15 mouse cellular contexts compared by ENCODE assay signal in genomic region chr11:88617380-88617779, GRCm38 (mm10).
A peak's percentile ranks its signal among the peaks of the same experiment; 100 is the strongest.
DNase-seq lines count a peak whose midpoint lies in the region; ATAC-seq and TF ChIP-seq lines count a peak whose summit lies in the region.
"Had no signal": no experiment of that assay in that cellular context is flagged by ENCODE, and none has a peak within 500 bp of the region (broad histone marks: within the 10 kb centered on the region; RNA-seq: fewer than 3 reads in every experiment).

No protein-coding gene starts in this region.

- H3K4me3 ChIP-seq in gastrocnemius, adult 2 months = no peak overlapping the region
- no peak overlapping the region for H3K4me3 ChIP-seq in lung, embryonic 15.5 days
- no peak overlapping the region for H3K4me3 ChIP-seq in hindbrain, embryonic 14.5 days (replicated peaks; ENCODE audit: low read length)
- H3K4me3 ChIP-seq in stomach, embryonic 16.5 days (replicated peaks; ENCODE audit: low read length) = no peak overlapping the region
- H3K4me3 ChIP-seq: embryonic facial prominence, embryonic 12.5 days; limb, embryonic 12.5 days; megakaryocyte, embryonic 14.5 days had no signal

- peak overlapping the region; percentile 85 for H3K27ac ChIP-seq in gastrocnemius, adult 2 months
- 0 out of 2 replicates have a peak overlapping the region, but pooled peaks have one; percentile 56 for H3K27ac ChIP-seq in lung, embryonic 15.5 days
- peak overlapping the region; percentile 52 for H3K27ac ChIP-seq in hindbrain, embryonic 14.5 days
- H3K27ac ChIP-seq in stomach, embryonic 16.5 days (ENCODE audit: low read length) = peak overlapping the region; percentile 72
- H3K27ac ChIP-seq: embryonic facial prominence, embryonic 12.5 days; limb, embryonic 12.5 days had no signal

- H3K4me2 ChIP-seq in lung, embryonic 15.5 days = no peak overlapping the region
- H3K4me2 ChIP-seq in hindbrain, embryonic 14.5 days (replicated peaks) = no peak overlapping the region; the same call in 1 of the 2 replicates
- peak overlapping the region; percentile 35; the same call in 1 of the 2 replicates for H3K4me2 ChIP-seq in stomach, embryonic 16.5 days (ENCODE audit: low read depth, low read length)
- H3K4me2 ChIP-seq: embryonic facial prominence, embryonic 12.5 days; limb, embryonic 12.5 days had no signal

- peaks cover 85% of the 10 kb centered on the region for H3K4me1 ChIP-seq in lung, embryonic 15.5 days
- H3K4me1 ChIP-seq in hindbrain, embryonic 14.5 days (replicated peaks; ENCODE audit: control insufficient read depth, insufficient read depth, low read length) = peaks cover 49% of the 10 kb centered on the region
- peaks cover 57% of the 10 kb centered on the region for H3K4me1 ChIP-seq in stomach, embryonic 16.5 days (ENCODE audit: control insufficient read depth, insufficient read depth, low read length)

- no peak for ATAC-seq in lung, embryonic 15.5 days (ENCODE audit: borderline replicate concordance, extremely low read depth, low FRiP score, low TSS enrichment)
- peak; percentile 10; the same call in 1 of the 2 replicates for ATAC-seq in hindbrain, embryonic 14.5 days (ENCODE audit: low FRiP score)
- ATAC-seq in stomach, embryonic 16.5 days (ENCODE audit: insufficient read depth, low FRiP score) = no peak

- H3K9me3 ChIP-seq in lung, embryonic 15.5 days = no peaks in the 10 kb centered on the region
- no peaks in the 10 kb centered on the region for H3K9me3 ChIP-seq in hindbrain, embryonic 14.5 days (ENCODE audit: control insufficient read depth, low read length)
- H3K9me3 ChIP-seq in stomach, embryonic 16.5 days (replicated peaks; ENCODE audit: control insufficient read depth, low read length) = no peaks in the 10 kb centered on the region
- H3K9me3 ChIP-seq: embryonic facial prominence, embryonic 12.5 days; limb, embryonic 12.5 days; megakaryocyte, embryonic 14.5 days had no signal

- intact Hi-C loops in gastrocnemius, adult 2 months (cut with DNase I) = no loop called here
- intact Hi-C loops in gastrocnemius, postnatal 14 days (cut with DNase I; ENCODE audit: low total_unique reads) = no loop called here

- no peak for TF ChIP-seq CTCF in gastrocnemius, adult 2 months (IDR thresholded peaks at IDR 0.05)

- H3K9ac ChIP-seq in lung, embryonic 15.5 days = no peak overlapping the region
- H3K9ac ChIP-seq in hindbrain, embryonic 14.5 days = no peak overlapping the region
- no peak overlapping the region; the same call in 1 of the 2 replicates for H3K9ac ChIP-seq in stomach, embryonic 16.5 days (ENCODE audit: low read length)
- H3K9ac ChIP-seq: embryonic facial prominence, embryonic 12.5 days; limb, embryonic 12.5 days had no signal

- no peaks in the 10 kb centered on the region for H3K27me3 ChIP-seq in lung, embryonic 15.5 days
- H3K27me3 ChIP-seq in hindbrain, embryonic 14.5 days (ENCODE audit: control insufficient read depth, insufficient read depth, low read length) = no peaks in the 10 kb centered on the region
- no peaks in the 10 kb centered on the region for H3K27me3 ChIP-seq in stomach, embryonic 16.5 days (ENCODE audit: control insufficient read depth, insufficient read depth, low read length)
- H3K27me3 ChIP-seq: embryonic facial prominence, embryonic 12.5 days; megakaryocyte, embryonic 14.5 days had no signal

- WGBS in lung, embryonic 15.5 days = 92% methylated on average over 11 of the region's 11 CpGs
- WGBS in hindbrain, embryonic 14.5 days = 65% methylated on average over 11 of the region's 11 CpGs
- WGBS in stomach, embryonic 16.5 days = 87% methylated on average over 11 of the region's 11 CpGs

- H3K36me3 ChIP-seq in lung, embryonic 15.5 days = no peaks in the 10 kb centered on the region
- H3K36me3 ChIP-seq in hindbrain, embryonic 14.5 days (replicated peaks; ENCODE audit: control insufficient read depth, insufficient read depth) = no peaks in the 10 kb centered on the region
- no peaks in the 10 kb centered on the region for H3K36me3 ChIP-seq in stomach, embryonic 16.5 days (ENCODE audit: control insufficient read depth, insufficient read depth, low read length)

- DNase-seq in gastrocnemius, adult 2 months = no peak
- no peak for DNase-seq in gastrocnemius, postnatal 14 days
- no peak for DNase-seq in lung, postnatal 25 days (ENCODE audit: low spot score)
- no peak for DNase-seq in hindbrain, embryonic 14.5 days (ENCODE audit: low spot score)
- DNase-seq in layer of hippocampus, adult 18-20 months (ENCODE audit: low spot score in 2 of 2) = no peak
- DNase-seq in c-Kit-positive CD71-positive TER-119-positive erythroid progenitor cells, embryonic 14.5 days (ENCODE audit: low spot score) = no peak
- DNase-seq: cerebellum, postnatal 14 days; heart, postnatal 36 days; lung, adult 2 months; right cerebral cortex, postnatal 4 days had no signal
